Mouse (Mus musculus): ENCODE measurements around the gene Hip1.

Hip1 gene

GRCm38 (mm10) chr5:135550910-135551309, 6.0 kb upstream of the Hip1 start:
- TF ChIP-seq GATA4 (IDR thresholded peaks at IDR 0.05; ENCODE audit: insufficient replicate concordance, low read length) = no peak

- TF ChIP-seq GATA4 (IDR thresholded peaks at IDR 0.05; ENCODE audit: insufficient replicate concordance, low read length) = no peak
Measured at GRCm38 (mm10) chr5:135547990-135548389, 3.1 kb upstream of the Hip1 start.

GRCm38 (mm10) chr5:135544032-135544558, 825 bp downstream of the Hip1 start:
- no peak for TF ChIP-seq GATA4 (IDR thresholded peaks at IDR 0.05; ENCODE audit: insufficient replicate concordance, low read length)

GRCm38 (mm10) chr5:135537794-135538214, 7.1 kb downstream of the Hip1 start:
- TF ChIP-seq GATA4 (IDR thresholded peaks at IDR 0.05; ENCODE audit: insufficient replicate concordance, low read length) = no peak

- no peak for TF ChIP-seq GATA4 (IDR thresholded peaks at IDR 0.05; ENCODE audit: insufficient replicate concordance, low read length)
Measured at GRCm38 (mm10) chr5:135537326-135537725, 7.6 kb downstream of the Hip1 start.

- no peak for TF ChIP-seq GATA4 (IDR thresholded peaks at IDR 0.05; ENCODE audit: insufficient replicate concordance, low read length)
Measured at GRCm38 (mm10) chr5:135535867-135536266, 9.1 kb downstream of the Hip1 start.

- TF ChIP-seq GATA4 (IDR thresholded peaks at IDR 0.05; ENCODE audit: insufficient replicate concordance, low read length) = no peak
Measured at GRCm38 (mm10) chr5:135533431-135533830, 11.5 kb downstream of the Hip1 start.

- TF ChIP-seq GATA4 (IDR thresholded peaks at IDR 0.05; ENCODE audit: insufficient replicate concordance, low read length) = no peak
Measured at GRCm38 (mm10) chr5:135531306-135531845, 13.5 kb downstream of the Hip1 start.

GRCm38 (mm10) chr5:135529964-135530363, 15.0 kb downstream of the Hip1 start:
- no peak for TF ChIP-seq GATA4 (IDR thresholded peaks at IDR 0.05; ENCODE audit: insufficient replicate concordance, low read length)

- no peak for TF ChIP-seq GATA4 (IDR thresholded peaks at IDR 0.05; ENCODE audit: insufficient replicate concordance, low read length)
Measured at GRCm38 (mm10) chr5:135529310-135529709, 15.6 kb downstream of the Hip1 start.

- no peak for TF ChIP-seq GATA4 (IDR thresholded peaks at IDR 0.05; ENCODE audit: insufficient replicate concordance, low read length)
Measured at GRCm38 (mm10) chr5:135527986-135528385, 16.9 kb downstream of the Hip1 start.

- TF ChIP-seq GATA4 (IDR thresholded peaks at IDR 0.05; ENCODE audit: insufficient replicate concordance, low read length) = no peak
Measured at GRCm38 (mm10) chr5:135524660-135525560, 20.0 kb downstream of the Hip1 start.

GRCm38 (mm10) chr5:135524087-135524486, 20.8 kb downstream of the Hip1 start:
- no peak for TF ChIP-seq GATA4 (IDR thresholded peaks at IDR 0.05; ENCODE audit: insufficient replicate concordance, low read length)

- TF ChIP-seq GATA4 (IDR thresholded peaks at IDR 0.05; ENCODE audit: insufficient replicate concordance, low read length) = no peak
Measured at GRCm38 (mm10) chr5:135522111-135522722, 22.7 kb downstream of the Hip1 start.

- no peak for TF ChIP-seq GATA4 (IDR thresholded peaks at IDR 0.05; ENCODE audit: insufficient replicate concordance, low read length)
Measured at GRCm38 (mm10) chr5:135517348-135517883, 27.5 kb downstream of the Hip1 start.
